Mouse (Mus musculus) c-Kit-positive CD71-negative TER-119-negative erythroid progenitor cells, embryonic 14.5 days (primary cell): ENCODE data around the gene Ypel3.
A peak's percentile ranks its signal among the peaks of the same experiment; 100 is the strongest.
"Not testable (repeated sequence)": the region's sequence is repeated elsewhere in the genome, so short reads cannot be mapped to it uniquely, and the experiment has no call there.

Experiments used
- DNase-seq: peaks from one replicate; pipeline ENCODE4 v3.0.0-alpha.2; 2013; ENCODE audit warnings: low read depth

The Ypel3 gene

DNA sequence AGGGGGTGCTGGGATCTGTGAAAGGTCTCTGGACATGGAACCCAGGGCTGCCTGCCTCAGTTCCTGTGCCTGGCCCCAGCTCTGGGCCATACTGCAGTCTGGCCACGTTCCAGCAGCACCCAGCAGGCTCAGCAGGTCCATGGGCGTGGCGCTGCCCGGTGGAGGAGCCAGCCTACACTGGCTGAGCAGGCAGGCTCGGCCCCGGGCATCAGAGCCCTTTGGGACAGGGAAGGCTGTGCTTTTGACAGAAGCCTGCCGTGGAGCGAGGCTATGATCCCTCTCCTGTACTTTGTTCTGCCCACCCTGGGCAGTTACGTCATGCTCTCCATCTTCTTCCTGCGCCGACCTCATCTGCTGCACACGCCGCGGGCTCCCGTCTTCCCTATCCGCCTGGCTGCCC is 10.6 kb upstream of the Ypel3 start, which contains the start of gene Gdpd3:
Gene Gdpd3, plus strand, starts transcription at position 134 of the 400 bp plus-strand sequence.
- DNase-seq, result no peak

- DNase-seq, result no peak
Observed at GRCm38 (mm10) chr7:126767001-126767400, 9.8 kb upstream of the Ypel3 start.

DNA sequence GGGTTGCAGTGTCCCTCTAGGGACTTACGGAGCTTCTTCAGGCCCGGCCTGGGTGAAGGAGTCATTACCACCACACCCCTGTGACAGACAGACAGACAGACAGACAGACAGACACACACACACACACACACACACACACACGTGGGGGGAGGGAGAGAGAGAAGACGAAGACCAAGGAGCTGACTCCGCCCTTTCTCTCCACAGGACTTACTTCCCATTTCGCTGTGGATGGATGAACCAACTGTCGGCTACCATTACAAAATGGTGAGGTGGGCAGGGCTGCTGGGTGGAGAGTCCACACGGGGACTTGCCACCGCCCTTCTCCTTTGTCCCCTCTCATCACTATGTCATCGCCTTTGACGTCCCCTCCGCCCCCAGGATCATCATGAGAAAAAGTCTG is 6.0 kb upstream of the Ypel3 start:
- DNase-seq, result no peak

DNA sequence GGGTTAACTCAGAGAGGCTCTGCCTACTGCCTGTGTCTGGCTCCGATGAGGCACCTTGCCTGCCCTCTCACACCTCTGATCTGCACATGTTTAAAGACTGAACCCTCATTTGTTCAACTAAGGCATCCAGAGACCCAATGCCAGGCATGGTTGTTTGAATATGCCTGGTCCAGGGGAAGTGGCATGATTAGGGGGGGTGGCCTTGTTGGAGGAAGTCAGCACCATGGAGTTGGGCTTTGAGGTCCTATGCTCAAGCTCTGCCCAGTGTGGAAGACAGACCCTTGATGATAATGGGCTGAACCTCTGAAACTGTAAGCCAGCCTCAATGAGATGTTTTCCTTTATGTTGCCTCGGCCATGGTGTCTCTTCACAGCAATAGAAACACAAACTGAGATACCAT is 3.4 kb upstream of the Ypel3 start:
- DNase-seq, result no peak

GRCm38 (mm10) chr7:126774463-126774862 is 2.3 kb upstream of the Ypel3 start:
- no peak for DNase-seq

- DNase-seq, result no peak
Observed at GRCm38 (mm10) chr7:126775185-126775977, 1.4 kb upstream of the Ypel3 start.

GRCm38 (mm10) chr7:126775978-126776234 is 849 bp upstream of the Ypel3 start:
- DNase-seq, result no peak

GRCm38 (mm10) chr7:126777476-126777875 is 721 bp downstream of the Ypel3 start:
- no peak for DNase-seq

- no peak for DNase-seq
Observed at GRCm38 (mm10) chr7:126778147-126778546, 1.4 kb downstream of the Ypel3 start.

- DNase-seq, result not testable (repeated sequence)
Observed at GRCm38 (mm10) chr7:126779101-126779500, 2.3 kb downstream of the Ypel3 start.

- DNase-seq, result peak; percentile 85
Observed at GRCm38 (mm10) chr7:126779983-126780970, 3.5 kb downstream of the Ypel3 start.

GRCm38 (mm10) chr7:126780971-126781635 is 4.3 kb downstream of the Ypel3 start, which contains the start of gene Tbx6:
TSS of gene Tbx6 (plus strand) at chr7:126781483.
- DNase-seq, result no peak

GRCm38 (mm10) chr7:126781661-126782370 is 5.1 kb downstream of the Ypel3 start:
- DNase-seq, result no peak

DNA sequence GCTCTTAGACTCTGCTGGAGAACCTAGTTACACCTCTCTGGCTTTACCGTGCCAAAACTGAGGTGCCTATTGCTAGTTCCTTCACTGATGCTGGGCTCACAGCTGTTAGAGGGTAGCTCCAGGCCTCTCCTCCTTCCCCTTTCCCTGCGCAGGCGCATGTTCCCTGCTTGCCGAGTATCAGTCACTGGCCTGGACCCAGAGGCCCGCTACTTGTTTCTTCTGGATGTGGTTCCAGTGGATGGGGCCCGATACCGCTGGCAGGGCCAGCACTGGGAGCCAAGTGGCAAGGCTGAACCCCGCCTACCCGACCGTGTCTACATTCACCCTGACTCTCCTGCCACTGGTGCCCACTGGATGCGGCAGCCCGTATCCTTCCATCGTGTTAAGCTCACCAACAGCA is 5.9 kb downstream of the Ypel3 start:
- DNase-seq, result no peak

DNA sequence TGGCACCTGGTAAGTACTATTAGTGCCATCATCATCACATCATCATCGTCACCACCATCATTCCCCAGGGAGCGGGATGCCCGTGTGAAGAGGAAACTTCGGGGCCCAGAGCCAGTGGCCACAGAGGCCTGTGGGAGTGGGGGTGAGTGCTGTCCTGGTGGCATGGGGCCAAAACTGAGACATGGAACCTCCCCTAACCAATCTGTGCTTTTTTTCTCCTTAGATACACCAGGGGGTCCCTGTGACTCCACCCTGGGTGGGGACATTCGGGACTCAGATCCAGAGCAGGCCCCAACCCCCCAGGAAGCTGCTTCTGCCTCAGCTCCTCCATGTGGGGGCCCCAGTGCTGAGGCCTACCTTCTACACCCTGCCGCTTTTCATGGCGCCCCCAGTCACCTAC is 7.7 kb downstream of the Ypel3 start:
- no peak for DNase-seq

DNA sequence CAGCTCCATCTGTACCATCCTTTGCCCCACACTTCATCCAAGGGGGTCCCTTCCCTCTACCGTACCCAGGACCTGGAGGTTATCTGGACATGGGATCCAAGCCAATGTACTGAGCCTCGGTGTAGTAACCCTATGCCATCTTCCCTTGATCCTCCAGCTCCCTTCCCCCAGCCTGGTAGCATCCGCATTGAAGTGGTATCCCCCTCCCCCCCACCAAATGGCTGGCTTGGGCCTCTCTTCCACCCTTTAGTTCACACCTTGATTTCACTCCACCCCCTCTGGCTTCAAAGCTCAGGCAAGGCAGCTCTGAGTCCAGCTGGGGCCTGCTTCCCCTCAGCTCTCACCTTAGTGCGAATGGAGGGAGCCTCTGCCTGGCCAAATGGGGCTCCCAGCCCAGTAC is 8.3 kb downstream of the Ypel3 start:
- no peak for DNase-seq

- no peak for DNase-seq
Observed at GRCm38 (mm10) chr7:126786142-126786541, 9.4 kb downstream of the Ypel3 start.

GRCm38 (mm10) chr7:126789141-126789540 is 12.4 kb downstream of the Ypel3 start:
- no peak for DNase-seq

DNA sequence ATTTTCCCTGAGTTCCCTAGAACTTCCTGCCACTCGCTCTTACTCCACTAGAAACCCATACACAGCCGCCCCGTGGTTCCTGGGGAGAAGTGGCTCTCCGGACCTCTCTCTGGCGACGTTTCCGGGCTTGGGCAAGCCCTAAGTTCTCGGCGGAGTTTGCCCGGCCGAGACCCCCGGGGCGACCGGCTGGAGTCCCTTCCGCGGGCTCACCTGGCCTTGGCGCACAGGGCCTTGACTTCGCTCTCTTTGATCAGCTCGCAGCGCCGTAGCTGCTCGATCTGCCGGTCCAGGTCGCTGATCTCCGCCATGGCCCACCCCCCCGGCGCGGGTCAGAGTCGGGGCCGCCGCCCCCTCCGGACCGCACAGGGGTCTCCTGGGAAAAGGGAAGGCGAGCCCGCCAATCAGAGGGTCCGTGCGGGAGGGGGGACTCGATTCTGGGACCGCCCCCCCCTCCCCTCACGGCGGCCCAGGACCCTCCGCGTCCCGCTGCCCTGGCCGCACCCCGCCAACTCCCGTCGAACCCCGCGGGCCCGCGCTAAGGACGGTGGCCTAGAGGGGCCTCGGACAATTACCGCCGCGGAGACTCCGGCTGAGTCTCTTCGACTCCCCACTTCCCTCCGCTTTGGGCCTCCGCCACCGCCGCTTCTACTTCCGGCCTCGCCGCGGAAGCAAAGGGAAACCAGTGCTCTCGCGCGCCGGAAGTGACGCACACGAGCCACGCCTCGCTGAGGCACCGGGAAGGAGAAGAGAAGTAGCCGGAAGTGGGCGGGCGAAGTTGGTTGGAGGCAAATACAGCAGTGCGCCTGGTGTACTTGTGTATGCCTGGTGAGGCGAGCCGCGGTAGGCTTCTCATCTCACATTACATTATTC is 15.3 kb downstream of the Ypel3 start, which contains the start of gene Ppp4c:
Gene Ppp4c, minus strand, starts transcription at position 646 of the 870 bp plus-strand sequence.
- peak; percentile 97 for DNase-seq

GRCm38 (mm10) chr7:126792721-126793443 is 16.1 kb downstream of the Ypel3 start:
- DNase-seq, result no peak
